ENCODE assay signal across 8 mouse cellular contexts in genomic region chr5:36390591-36390927, GRCm38 (mm10). TPM values are rescaled to one million over a fixed set of nuclear protein-coding genes. Genes with fewer than 3 reads are reported as not detected.
DNase-seq lines count a peak whose midpoint lies in the region; ATAC-seq and TF ChIP-seq lines count a peak whose summit lies in the region.
"Not testable (repeated sequence)": the region's sequence is repeated elsewhere in the genome, so short reads cannot be mapped to it uniquely, and the experiment has no call there.

No protein-coding gene starts in this region.

- ATAC-seq in heart, embryonic 12.5 days (ENCODE audit: insufficient number of reproducible peaks, low FRiP score); lung, embryonic 14.5 days (ENCODE audit: insufficient read depth); lung, postnatal 0 days; stomach, embryonic 16.5 days (ENCODE audit: insufficient read depth, low FRiP score): not testable (repeated sequence)

- H3K36me3 ChIP-seq in heart, embryonic 12.5 days; kidney, adult 2 months (ENCODE audit: control insufficient read depth, insufficient read depth, low read length); limb, embryonic 10.5 days; lung, embryonic 14.5 days (ENCODE audit: insufficient read depth); lung, postnatal 0 days (ENCODE audit: insufficient read depth, low read length); myocyte (ENCODE audit: control insufficient read depth, insufficient read depth); stomach, embryonic 16.5 days (ENCODE audit: control insufficient read depth, insufficient read depth, low read length): not testable (repeated sequence)

- not testable (repeated sequence) for TF ChIP-seq EP300 in lung, postnatal 0 days (IDR thresholded peaks at IDR 0.05)

- not testable (repeated sequence) for H3K9me3 ChIP-seq in heart, embryonic 12.5 days (replicated peaks); limb, embryonic 10.5 days (replicated peaks); lung, embryonic 14.5 days (ENCODE audit: low read depth, low read length); lung, postnatal 0 days (ENCODE audit: low read length); stomach, embryonic 16.5 days (replicated peaks; ENCODE audit: control insufficient read depth, low read length)

- not testable (repeated sequence) for H3K27me3 ChIP-seq in heart, embryonic 12.5 days (replicated peaks); kidney, adult 2 months (replicated peaks; ENCODE audit: control insufficient read depth, insufficient read depth, low read length); limb, embryonic 10.5 days (ENCODE audit: low read depth, poor library complexity, severe bottlenecking); lung, embryonic 14.5 days (ENCODE audit: insufficient read depth, low read length); lung, postnatal 0 days (replicated peaks; ENCODE audit: insufficient read depth, low read length); myocyte (ENCODE audit: control insufficient read depth, insufficient read depth, insufficient read length); stomach, embryonic 16.5 days (ENCODE audit: control insufficient read depth, insufficient read depth, low read length)

- TF ChIP-seq POLR2A in kidney, adult 2 months (IDR thresholded peaks at IDR 0.05; ENCODE audit: low read depth, low read length); myocyte (IDR thresholded peaks at IDR 0.05; ENCODE audit: insufficient read length, low read depth): not testable (repeated sequence)

- not testable (repeated sequence) for H3ac ChIP-seq in myocyte (ENCODE audit: control insufficient read depth, insufficient read length)

- peaks cover 48% of the 10 kb centered on the region for H3K4me1 ChIP-seq in heart, embryonic 12.5 days (replicated peaks)
- not testable (repeated sequence) for H3K4me1 ChIP-seq in kidney, adult 2 months (ENCODE audit: control insufficient read depth, insufficient read depth, low read length); lung, postnatal 0 days (ENCODE audit: insufficient read depth, low read depth, low read length)
- peaks cover 57% of the 10 kb centered on the region for H3K4me1 ChIP-seq in limb, embryonic 10.5 days
- H3K4me1 ChIP-seq in lung, embryonic 14.5 days (ENCODE audit: insufficient read depth), result peaks cover 27% of the 10 kb centered on the region
- peaks cover 34% of the 10 kb centered on the region for H3K4me1 ChIP-seq in stomach, embryonic 16.5 days (ENCODE audit: control insufficient read depth, insufficient read depth, low read length)

- H3K9ac ChIP-seq in heart, embryonic 12.5 days; lung, embryonic 14.5 days; lung, postnatal 0 days (replicated peaks; ENCODE audit: low read depth); stomach, embryonic 16.5 days (ENCODE audit: low read length): not testable (repeated sequence)

- peaks cover 86% of the 10 kb centered on the region for H3K79me2 ChIP-seq in myocyte (ENCODE audit: control insufficient read depth, insufficient read depth)

- H3K27ac ChIP-seq in heart, embryonic 12.5 days (ENCODE audit: poor library complexity, severe bottlenecking), result 0 out of 2 replicates have a peak overlapping the region, but pooled peaks have one; percentile 19
- not testable (repeated sequence) for H3K27ac ChIP-seq in kidney, adult 2 months (ENCODE audit: insufficient read depth, low read depth, low read length)
- H3K27ac ChIP-seq in limb, embryonic 10.5 days, result peak overlapping the region; percentile 66
- peak overlapping the region; percentile 60 for H3K27ac ChIP-seq in lung, embryonic 14.5 days (ENCODE audit: low read depth)
- H3K27ac ChIP-seq in lung, postnatal 0 days (ENCODE audit: low read length), result peak overlapping the region; percentile 9; the same call in 1 of the 2 replicates
- peak overlapping the region; percentile 94 for H3K27ac ChIP-seq in stomach, embryonic 16.5 days (ENCODE audit: low read length)

- TF ChIP-seq CTCF in kidney, adult 2 months (conservative IDR thresholded peaks at IDR 0.05; ENCODE audit: insufficient read depth, insufficient read length, low read depth, low read length); lung, embryonic 14.5 days (IDR thresholded peaks at IDR 0.05; ENCODE audit: low read depth); lung, postnatal 0 days (IDR thresholded peaks at IDR 0.05): not testable (repeated sequence)

- DNase-seq in cerebellum, postnatal 10 days, result peak; percentile 58 to 61
- DNase-seq in kidney, adult 2 months, result peak; percentile 33
- DNase-seq in limb, embryonic 10.5 days (ENCODE audit: low spot score); lung, embryonic 14.5 days; lung, postnatal 0 days (ENCODE audit: low spot score): not testable (repeated sequence)

- H3K4me2 ChIP-seq in heart, embryonic 12.5 days; lung, embryonic 14.5 days; lung, postnatal 0 days (replicated peaks; ENCODE audit: low read depth, low read length); stomach, embryonic 16.5 days (ENCODE audit: low read depth, low read length): not testable (repeated sequence)
- H3K4me2 ChIP-seq in myocyte (ENCODE audit: low read depth), result peak overlapping the region; percentile 49

- H3K4me3 ChIP-seq in heart, embryonic 12.5 days; kidney, adult 2 months (ENCODE audit: insufficient read depth, low read depth, low read length); limb, embryonic 10.5 days; lung, embryonic 14.5 days (ENCODE audit: low read depth, low read length); lung, postnatal 0 days (ENCODE audit: low read depth, low read length); myocyte; stomach, embryonic 16.5 days (replicated peaks; ENCODE audit: low read length): not testable (repeated sequence)

TF ChIP-seq in myocyte, 11 proteins besides CTCF, POLR2A, EP300 and RAD21:
- peak in 1 of 3 experiments; percentile 47 for TF ChIP-seq MYOG (IDR thresholded peaks at IDR 0.05; ENCODE audit: control insufficient read depth in 1 of 3, insufficient read depth in 1 of 3, insufficient read length in 2 of 3, low read depth in 2 of 3)

RNA-seq across cellular contexts. Expression of gene Sorcs2, which starts 7.4 kb away (rescaled TPM):
- 12.4 and 14.1 TPM in 2 replicates for polyA plus RNA-seq in heart, embryonic 12.5 days (2016; fragmentation: Nextera tagmentation; extraction: Ambion mirVana)
- polyA plus RNA-seq in kidney, adult 2 months (2012; rRNA removed), result 1.9 and 2.3 TPM in 2 replicates
- polyA plus RNA-seq in limb, embryonic 10.5 days (2016; fragmentation: Nextera tagmentation; extraction: Ambion mirVana), result 6.1 and 8.3 TPM in 2 replicates
- 17.5 and 20.6 TPM in 2 replicates for polyA plus RNA-seq in lung, embryonic 14.5 days (2014; fragmentation: Nextera tagmentation; extraction: Ambion mirVana)
- polyA plus RNA-seq in lung, postnatal 0 days (2015; fragmentation: Nextera tagmentation; extraction: Ambion mirVana), result 9.4 TPM in 2 replicates
- 58.2 TPM for polyA plus RNA-seq in myocyte (2012; fragmentation: generic; extraction: Trizol)
- polyA plus RNA-seq in stomach, embryonic 16.5 days (2015; fragmentation: Nextera tagmentation; extraction: Ambion mirVana), result 11.4 and 11.8 TPM in 2 replicates
